Mouse (Mus musculus) megakaryocyte, embryonic 14.5 days (primary cell): Measurements from ENCODE around the gene Chmp6. TPM values are rescaled to one million over a fixed set of nuclear protein-coding genes. Genes with fewer than 3 reads are reported as not detected.
A peak's percentile ranks its signal among the peaks of the same experiment; 100 is the strongest.

Experiments used
- H3K27me3 ChIP-seq: replicated peaks from 2 replicates; pipeline ENCODE3; 2012; ENCODE audit warnings: inconsistent platforms
- H3K36me3 ChIP-seq: replicated peaks from 2 replicates; pipeline ENCODE3; 2012; ENCODE audit warnings: low read length, inconsistent platforms, mixed read lengths
- H3K4me1 ChIP-seq: 2 replicates; pipeline ENCODE4 v1.6.1; 2012; ENCODE audit warnings: inconsistent platforms
- H3K4me3 ChIP-seq: replicated peaks from 2 replicates; pipeline ENCODE3; 2012; ENCODE audit warnings: moderate library complexity, mild to moderate bottlenecking, inconsistent platforms
- H3K9me3 ChIP-seq: 2 replicates; pipeline ENCODE4 v1.6.1; 2012; ENCODE audit warnings: inconsistent platforms
- FLI1 ChIP-seq: IDR thresholded peaks from 2 replicates; pipeline ENCODE4 v1.6.1; 2012; ENCODE audit warnings: low read length, inconsistent platforms, mixed read lengths
- GATA1 ChIP-seq: IDR thresholded peaks from 3 replicates; pipeline ENCODE4 v1.6.1; 2012; ENCODE audit warnings: mixed read lengths, low read length, inconsistent platforms, borderline replicate concordance
- polyA plus RNA-seq: library from polyadenylated mRNA; stranded (reverse); fragments of >175 nt; gene quantifications from 2 replicates; pipeline ENCODE4 v1.2.3, GENCODE M21; 2012; ENCODE audit warnings: low replicate concordance; ENCODE audit not compliant: insufficient read depth

Chmp6 gene
- polyA plus RNA-seq, result 58.8 and 62.5 TPM in 2 replicates

GRCm38 (mm10) chr11:119913291-119913934 is at the start of gene Chmp6:
Gene Chmp6, plus strand, starts transcription at chr11:119913441.
- Histone ChIP-seq H3K4me3 (peak within 1 kb of the TSS; percentile 96), H3K27me3 (peaks cover 6% of the 10 kb centered on the region), H3K36me3 (peaks cover 34% of the 10 kb centered on the region), H3K9me3 (peaks cover 4% of the 10 kb centered on the region; the same call in 1 of the 2 replicates), H3K4me1 (peaks cover 82% of the 10 kb centered on the region)
- no peak for TF ChIP-seq FLI1

- TF ChIP-seq GATA1 (no peak), FLI1 (no peak)
- Histone ChIP-seq H3K9me3 (no peaks in the 10 kb centered on the region), H3K27me3 (no peaks in the 10 kb centered on the region), H3K36me3 (peaks cover 81% of the 10 kb centered on the region), H3K4me1 (peaks cover 27% of the 10 kb centered on the region), H3K4me3 (no peak overlapping the region)
Observed at GRCm38 (mm10) chr11:119866837-119867236, 46.4 kb upstream of the Chmp6 start.

GRCm38 (mm10) chr11:119868138-119868537 is 45.1 kb upstream of the Chmp6 start:
- Histone ChIP-seq H3K9me3 (no peaks in the 10 kb centered on the region), H3K4me3 (no peak overlapping the region), H3K4me1 (peaks cover 21% of the 10 kb centered on the region), H3K36me3 (peaks cover 81% of the 10 kb centered on the region), H3K27me3 (no peaks in the 10 kb centered on the region)
- TF ChIP-seq FLI1, result no peak
- no peak for TF ChIP-seq GATA1

- H3K36me3 ChIP-seq, result peaks cover 85% of the 10 kb centered on the region
- TF ChIP-seq GATA1 (no peak), FLI1 (no peak)
- H3K9me3 ChIP-seq, result no peaks in the 10 kb centered on the region
- peaks cover 17% of the 10 kb centered on the region for H3K4me1 ChIP-seq
- H3K4me3 ChIP-seq, result no peak overlapping the region
- no peaks in the 10 kb centered on the region for H3K27me3 ChIP-seq
Observed at GRCm38 (mm10) chr11:119868556-119868955, 44.7 kb upstream of the Chmp6 start.

GRCm38 (mm10) chr11:119871141-119871540 is 42.1 kb upstream of the Chmp6 start:
- Histone ChIP-seq H3K4me3 (no peak overlapping the region), H3K4me1 (peaks cover 20% of the 10 kb centered on the region), H3K36me3 (peaks cover 97% of the 10 kb centered on the region), H3K9me3 (no peaks in the 10 kb centered on the region), H3K27me3 (no peaks in the 10 kb centered on the region)
- TF ChIP-seq FLI1, result no peak

- H3K9me3 ChIP-seq, result no peaks in the 10 kb centered on the region
- no peak for TF ChIP-seq FLI1
- no peak for TF ChIP-seq GATA1
- H3K36me3 ChIP-seq, result peaks cover 96% of the 10 kb centered on the region
- peak overlapping the region; percentile 46 for H3K4me3 ChIP-seq
- H3K27me3 ChIP-seq, result no peaks in the 10 kb centered on the region
- peaks cover 22% of the 10 kb centered on the region for H3K4me1 ChIP-seq
Observed at GRCm38 (mm10) chr11:119873643-119874042, 39.6 kb upstream of the Chmp6 start.

GRCm38 (mm10) chr11:119874841-119875240 is 38.4 kb upstream of the Chmp6 start:
- H3K36me3 ChIP-seq, result peaks cover 96% of the 10 kb centered on the region
- H3K4me1 ChIP-seq, result peaks cover 22% of the 10 kb centered on the region
- H3K4me3 ChIP-seq, result no peak overlapping the region
- H3K9me3 ChIP-seq, result no peaks in the 10 kb centered on the region
- H3K27me3 ChIP-seq, result no peaks in the 10 kb centered on the region
- TF ChIP-seq GATA1 (no peak), FLI1 (no peak)

- Histone ChIP-seq H3K4me1 (peaks cover 22% of the 10 kb centered on the region), H3K36me3 (peaks cover 97% of the 10 kb centered on the region), H3K27me3 (no peaks in the 10 kb centered on the region), H3K9me3 (no peaks in the 10 kb centered on the region), H3K4me3 (no peak overlapping the region)
- TF ChIP-seq FLI1 (no peak), GATA1 (no peak)
Observed at GRCm38 (mm10) chr11:119875685-119876084, 37.6 kb upstream of the Chmp6 start.

GRCm38 (mm10) chr11:119877124-119877523 is 36.1 kb upstream of the Chmp6 start:
- no peak for TF ChIP-seq FLI1
- TF ChIP-seq GATA1, result no peak
- H3K9me3 ChIP-seq, result no peaks in the 10 kb centered on the region
- peaks cover 20% of the 10 kb centered on the region for H3K4me1 ChIP-seq
- no peaks in the 10 kb centered on the region for H3K27me3 ChIP-seq
- peaks cover 89% of the 10 kb centered on the region for H3K36me3 ChIP-seq
- H3K4me3 ChIP-seq, result no peak overlapping the region

- no peak for TF ChIP-seq GATA1
- TF ChIP-seq FLI1, result no peak
- H3K9me3 ChIP-seq, result no peaks in the 10 kb centered on the region
- no peak overlapping the region for H3K4me3 ChIP-seq
- H3K27me3 ChIP-seq, result no peaks in the 10 kb centered on the region
- peaks cover 86% of the 10 kb centered on the region for H3K36me3 ChIP-seq
- peaks cover 28% of the 10 kb centered on the region for H3K4me1 ChIP-seq
Observed at GRCm38 (mm10) chr11:119879573-119879972, 33.7 kb upstream of the Chmp6 start.

- Histone ChIP-seq H3K27me3 (peaks cover 2% of the 10 kb centered on the region), H3K9me3 (no peaks in the 10 kb centered on the region), H3K4me3 (no peak overlapping the region), H3K4me1 (peaks cover 13% of the 10 kb centered on the region), H3K36me3 (peaks cover 86% of the 10 kb centered on the region)
- no peak for TF ChIP-seq FLI1
- TF ChIP-seq GATA1, result no peak
Observed at GRCm38 (mm10) chr11:119883646-119884045, 29.6 kb upstream of the Chmp6 start.

- peaks cover 97% of the 10 kb centered on the region for H3K36me3 ChIP-seq
- H3K4me3 ChIP-seq, result no peak overlapping the region
- H3K9me3 ChIP-seq, result no peaks in the 10 kb centered on the region
- TF ChIP-seq GATA1, result no peak
- no peak for TF ChIP-seq FLI1
- peaks cover 10% of the 10 kb centered on the region for H3K4me1 ChIP-seq
- peaks cover 1% of the 10 kb centered on the region for H3K27me3 ChIP-seq
Observed at GRCm38 (mm10) chr11:119889966-119890365, 23.3 kb upstream of the Chmp6 start.
